Mouse (Mus musculus) inflammation-experienced regulatory T-cells, adult 16 weeks (primary cell): ENCODE results near the gene Lcmt1. TPM values are rescaled to one million over a fixed set of nuclear protein-coding genes. Genes with fewer than 3 reads are reported as not detected.

Source experiments
- polyA plus RNA-seq: library from polyadenylated mRNA; unstranded; fragments of 100-300 nt; shearing (Covaris generic); gene quantifications from one replicate; pipeline ENCODE4 v1.2.1, GENCODE M21; 2017

Gene Lcmt1
- 34.1 TPM for polyA plus RNA-seq

GRCm38 (mm10) chr7:123369759-123370481 lies at the start of gene Lcmt1, which contains the start of gene Arhgap17:
Lcmt1 (plus strand) TSS chr7:123369784.
Arhgap17 (minus strand) TSS chr7:123369915.

GRCm38 (mm10) chr7:123462070-123462501 lies 92.5 kb downstream of the Lcmt1 start, which contains the start of gene Aqp8:
Aqp8 (plus strand) TSS chr7:123462291.

Other genes with a start within 250 kb of the Lcmt1 start
- gene Tnrc6a, start 245.9 kb upstream of the Lcmt1 start, polyA plus RNA-seq: 60.7 TPM
- gene Slc5a11, start 155.0 kb upstream of the Lcmt1 start, polyA plus RNA-seq: 0.46 TPM
- 55.1 TPM for gene Arhgap17, start 131 bp downstream of the Lcmt1 start, polyA plus RNA-seq
- not detected for gene Aqp8, start 92.5 kb downstream of the Lcmt1 start, polyA plus RNA-seq
- not detected for gene Zkscan2, start 130.7 kb downstream of the Lcmt1 start, polyA plus RNA-seq